Mouse (Mus musculus): ENCODE measurements at regions not wholly inside any gene's neighbourhood (a gene's known extent, or its start where the extent isn't known, plus 50 kb on each side); places are given as distances from the start of the nearest gene placed in this dataset.

- no peak for DNase-seq (ENCODE audit: low read depth, low spot score)
These were observed 144.4 kb upstream of the Cxadr start for GRCm38 (mm10) chr16:78156876-78157232.

DNA sequence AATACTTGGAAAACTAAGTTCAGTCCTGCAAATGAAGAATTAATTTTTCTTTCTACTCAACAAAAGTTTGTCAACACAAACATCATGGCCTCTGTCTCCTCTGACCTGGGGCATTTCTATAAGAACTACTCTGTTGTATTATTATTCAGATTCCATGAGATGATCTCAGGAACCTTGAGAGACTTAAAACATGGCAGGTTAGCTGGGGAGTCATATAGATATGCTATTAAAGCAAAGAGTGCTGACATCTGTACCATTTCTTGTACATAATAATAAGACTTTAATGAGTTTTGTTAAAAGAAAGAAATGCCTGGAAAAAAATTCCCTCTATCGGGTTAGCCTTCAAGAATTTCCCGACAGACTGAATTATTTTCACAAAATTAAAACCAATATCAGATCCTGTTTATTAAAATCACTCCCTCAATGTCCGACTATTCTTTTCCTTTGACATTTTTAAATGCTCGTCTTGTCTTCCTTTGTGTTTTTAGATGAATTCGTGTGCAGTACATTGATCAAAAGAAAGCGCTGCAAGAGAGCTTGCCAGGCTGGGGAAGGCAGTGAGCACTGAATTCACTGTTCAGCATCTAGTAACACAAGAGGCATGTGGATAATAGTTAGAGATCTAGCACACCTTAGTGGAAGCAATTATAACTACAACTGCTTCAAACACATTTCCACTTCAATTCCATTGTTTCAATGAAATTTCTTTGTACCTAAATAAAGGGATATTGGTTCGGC is 145.0 kb upstream of the Cxadr start:
- DNase-seq (ENCODE audit: low read depth, low spot score) = peak; percentile 43

- no peak for DNase-seq (ENCODE audit: low read depth, low spot score)
These were observed 147.2 kb upstream of the Cxadr start for GRCm38 (mm10) chr16:78153899-78154605.

GRCm38 (mm10) chr16:78144146-78144545 is 157.1 kb upstream of the Cxadr start:
- no peak for DNase-seq (ENCODE audit: low read depth, low spot score)

GRCm38 (mm10) chr16:78135501-78135900 is 165.8 kb upstream of the Cxadr start:
- DNase-seq (ENCODE audit: low read depth, low spot score) = no peak

GRCm38 (mm10) chr16:78134531-78134930 is 166.8 kb upstream of the Cxadr start:
- no peak for DNase-seq (ENCODE audit: low read depth, low spot score)

GRCm38 (mm10) chr16:78121668-78122067 is 179.6 kb upstream of the Cxadr start:
- no peak for DNase-seq (ENCODE audit: low read depth, low spot score)

GRCm38 (mm10) chr16:78120346-78120899 is 180.9 kb upstream of the Cxadr start:
- no peak for DNase-seq (ENCODE audit: low read depth, low spot score)

GRCm38 (mm10) chr16:78104246-78104645 is 197.0 kb upstream of the Cxadr start:
- DNase-seq (ENCODE audit: low read depth, low spot score) = peak; percentile 22

DNA sequence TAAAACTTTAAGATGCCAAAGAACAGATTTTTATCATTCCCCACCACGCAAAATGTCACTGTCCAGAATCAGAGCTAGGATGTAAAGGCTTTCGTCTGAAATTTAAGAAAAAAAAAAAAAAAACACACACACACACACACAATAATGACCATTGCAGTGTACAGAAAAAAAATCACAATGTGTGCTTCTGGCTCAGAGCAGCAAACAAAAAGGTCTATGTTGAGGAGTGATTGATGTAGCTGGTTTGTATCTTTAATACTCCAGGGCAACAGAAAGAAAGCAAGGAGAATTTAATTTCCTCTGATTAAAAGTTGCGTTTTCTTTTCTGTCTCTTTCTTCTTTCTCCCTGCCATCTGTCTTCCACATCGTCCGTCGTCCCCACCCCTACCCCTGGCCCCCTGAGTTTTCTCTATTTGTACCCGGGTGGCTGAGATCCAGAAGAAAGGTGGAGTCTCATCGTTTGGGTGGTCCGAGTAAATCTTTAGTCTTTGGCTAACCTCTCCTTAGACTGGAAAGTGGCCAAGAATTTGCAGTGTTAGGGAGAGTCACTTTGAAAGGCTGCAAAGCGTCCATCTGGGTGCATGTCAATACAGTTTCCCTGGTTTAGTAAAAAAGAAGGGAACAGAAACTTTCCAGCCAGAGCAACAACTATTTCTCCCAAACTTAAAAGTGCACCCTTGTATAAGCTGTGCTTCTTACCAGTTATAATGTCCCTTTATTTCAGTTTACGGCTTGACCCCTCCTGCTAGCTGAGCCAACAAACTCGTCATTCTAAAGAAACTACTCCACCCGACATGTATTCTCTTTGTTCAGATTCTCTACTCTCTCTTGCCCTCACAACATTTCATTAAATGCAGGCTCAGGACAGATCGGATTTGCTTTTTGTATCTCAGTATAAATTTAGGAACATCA is 199.6 kb upstream of the Cxadr start:
- DNase-seq (ENCODE audit: low read depth, low spot score) = peak; percentile 73

- DNase-seq (ENCODE audit: low read depth, low spot score) = no peak
These were observed 201.4 kb upstream of the Cxadr start for GRCm38 (mm10) chr16:78099842-78100241.

- DNase-seq (ENCODE audit: low read depth, low spot score) = peak; percentile 16
These were observed 202.2 kb upstream of the Cxadr start for GRCm38 (mm10) chr16:78099114-78099513.

- DNase-seq (ENCODE audit: low read depth, low spot score) = no peak
These were observed 202.7 kb upstream of the Cxadr start for GRCm38 (mm10) chr16:78098555-78098954.

GRCm38 (mm10) chr16:78096571-78096970 is 204.7 kb upstream of the Cxadr start:
- no peak for DNase-seq (ENCODE audit: low read depth, low spot score)

GRCm38 (mm10) chr16:78090155-78090554 is 211.1 kb upstream of the Cxadr start:
- no peak for DNase-seq (ENCODE audit: low read depth, low spot score)

- DNase-seq (ENCODE audit: low read depth, low spot score) = no peak
These were observed 233.7 kb upstream of the Cxadr start for GRCm38 (mm10) chr16:78067532-78068118.

GRCm38 (mm10) chr16:78060516-78060915 is 240.8 kb upstream of the Cxadr start:
- peak; percentile 17 for DNase-seq (ENCODE audit: low read depth, low spot score)

DNA sequence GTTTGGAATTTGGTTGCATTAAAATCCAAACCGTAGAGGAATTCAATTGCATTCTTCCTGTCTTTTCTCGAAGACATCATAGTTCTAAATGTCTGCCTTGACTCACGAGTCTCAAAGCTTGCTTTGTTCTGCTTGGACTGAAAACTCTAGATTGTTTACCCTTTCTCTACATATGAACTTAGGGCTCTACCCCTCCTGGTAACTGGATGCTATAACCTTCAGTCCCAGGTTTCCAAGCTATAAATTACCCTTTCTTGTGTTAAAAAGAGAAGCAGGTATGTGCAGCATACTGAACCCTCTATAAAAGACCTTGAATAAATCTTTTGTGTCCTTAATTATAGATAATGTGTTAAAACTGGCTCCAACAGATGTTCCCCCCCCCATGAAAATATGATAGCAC is 243.7 kb upstream of the Cxadr start:
- DNase-seq (ENCODE audit: low read depth, low spot score) = no peak

DNA sequence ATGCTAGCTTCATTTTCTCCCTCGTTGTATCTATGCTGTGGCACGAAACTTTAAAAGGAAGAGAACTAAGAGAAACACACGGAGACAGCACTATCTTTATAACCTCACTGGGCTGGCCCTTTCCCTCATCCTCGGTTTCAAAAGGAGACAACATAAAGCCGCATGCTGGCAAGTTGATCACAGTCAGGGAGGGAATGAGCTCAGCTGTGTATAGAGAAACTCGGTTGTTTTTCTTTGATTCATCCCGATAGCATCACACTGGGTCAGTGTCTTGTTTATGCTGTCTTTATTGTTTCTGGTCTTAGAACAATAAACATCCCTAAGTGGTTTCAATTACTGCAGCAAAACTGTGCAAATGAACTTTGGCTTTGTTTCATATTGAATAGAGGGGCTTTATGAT is 249.2 kb upstream of the Cxadr start:
- no peak for DNase-seq (ENCODE audit: low read depth, low spot score)

DNA sequence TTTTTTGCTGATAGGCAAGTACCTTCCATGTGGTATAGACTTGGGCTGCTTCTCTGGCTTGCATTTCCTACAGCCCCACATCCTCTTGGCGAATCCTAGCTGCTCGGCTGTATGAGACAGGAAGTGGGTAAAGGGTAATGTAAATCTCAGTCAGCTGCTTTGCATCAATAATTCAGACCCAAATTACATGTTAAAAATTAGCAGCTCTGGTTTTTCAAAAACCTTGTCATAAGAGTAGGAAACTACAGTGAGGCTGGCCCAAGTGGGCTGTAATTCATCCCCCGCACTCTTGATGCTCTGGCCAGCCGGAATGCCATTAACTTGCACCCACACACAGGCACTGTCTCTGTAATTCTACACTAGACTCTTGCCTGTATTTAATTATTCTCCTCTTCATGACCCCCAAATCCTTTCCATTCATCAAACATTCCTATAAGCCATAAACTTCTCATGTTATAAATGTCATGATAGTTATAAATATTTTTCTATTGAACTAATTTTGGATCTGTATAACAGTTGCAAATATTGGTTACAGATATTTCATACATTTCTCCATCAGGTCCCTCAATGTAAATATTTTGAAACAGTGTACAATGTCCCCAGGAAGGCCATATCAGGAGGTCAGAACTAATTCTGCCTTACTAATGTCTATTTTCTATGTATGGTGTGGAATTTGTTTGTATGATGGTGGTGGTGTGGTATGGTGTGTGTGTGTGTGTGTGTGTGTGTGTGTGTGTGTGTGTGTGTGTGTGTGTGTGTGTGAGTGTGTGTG is 261.0 kb upstream of the Cxadr start:
- no peak for DNase-seq (ENCODE audit: low read depth, low spot score)

All from skeletal muscle tissue, adult 2 months (tissue).